Mouse (Mus musculus) forebrain, embryonic 15.5 days (tissue): ENCODE results near the gene Hdac4. TPM values are rescaled to one million over a fixed set of nuclear protein-coding genes. Genes with fewer than 3 reads are reported as not detected.
A peak's percentile ranks its signal among the peaks of the same experiment; 100 is the strongest.

ENCODE experiments used
- ATAC-seq: fragments of 200-750 bp; cut with Nextera tagmentation; replicated peaks from 2 replicates; pipeline ENCODE4 v1.8.0; 2017; ENCODE audit warnings: mild to moderate bottlenecking, moderate TSS enrichment, moderate library complexity
- H3K27ac ChIP-seq: fragments of 300-500 bp; sonication (generic); replicated peaks from 2 replicates; pipeline ENCODE4 v1.5.1; 2015; ENCODE audit warnings: mild to moderate bottlenecking, inconsistent platforms
- H3K27me3 ChIP-seq: fragments of 300-500 bp; sonication (generic); 2 replicates; pipeline ENCODE4 v1.6.1; 2015; ENCODE audit warnings: inconsistent platforms
- H3K36me3 ChIP-seq: fragments of 300-500 bp; sonication (generic); 2 replicates; pipeline ENCODE4 v1.6.1; 2015; ENCODE audit warnings: mild to moderate bottlenecking, inconsistent platforms
- H3K4me1 ChIP-seq: fragments of 300-500 bp; sonication (generic); 2 replicates; pipeline ENCODE4 v1.6.1; 2015; ENCODE audit warnings: inconsistent platforms
- H3K4me2 ChIP-seq: fragments of 300-500 bp; sonication (generic); replicated peaks from 2 replicates; pipeline ENCODE4 v1.6.1; 2015; ENCODE audit warnings: mild to moderate bottlenecking, inconsistent platforms
- H3K4me3 ChIP-seq: fragments of 300-500 bp; sonication (generic); 2 replicates; pipeline ENCODE4 v1.5.1; 2015; ENCODE audit warnings: mild to moderate bottlenecking, inconsistent platforms
- H3K9ac ChIP-seq: fragments of 300-500 bp; sonication (generic); replicated peaks from 2 replicates; pipeline ENCODE4 v1.6.1; 2015; ENCODE audit warnings: mild to moderate bottlenecking, inconsistent platforms
- H3K9me3 ChIP-seq: fragments of 300-500 bp; sonication (generic); 2 replicates; pipeline ENCODE4 v1.6.1; 2016; ENCODE audit warnings: inconsistent platforms
- WGBS: fragments of 180-500 bp; shearing (Covaris S2); methylation state at CpG from one replicate; pipeline ENCODE4 v1.1.7; 2015; ENCODE audit warnings: mixed read lengths; 5-methylcytosine and 5-hydroxymethylcytosine counted together
- polyA plus RNA-seq: library from polyadenylated mRNA; unstranded; fragments of >200 nt; fragmentation: Nextera tagmentation; extraction: Ambion mirVana; gene quantifications from 2 replicates; pipeline ENCODE4 v1.2.1, GENCODE M21; 2015

Gene Hdac4
- polyA plus RNA-seq, 1 experiment from 2014 or later = 31.9 TPM

DNA sequence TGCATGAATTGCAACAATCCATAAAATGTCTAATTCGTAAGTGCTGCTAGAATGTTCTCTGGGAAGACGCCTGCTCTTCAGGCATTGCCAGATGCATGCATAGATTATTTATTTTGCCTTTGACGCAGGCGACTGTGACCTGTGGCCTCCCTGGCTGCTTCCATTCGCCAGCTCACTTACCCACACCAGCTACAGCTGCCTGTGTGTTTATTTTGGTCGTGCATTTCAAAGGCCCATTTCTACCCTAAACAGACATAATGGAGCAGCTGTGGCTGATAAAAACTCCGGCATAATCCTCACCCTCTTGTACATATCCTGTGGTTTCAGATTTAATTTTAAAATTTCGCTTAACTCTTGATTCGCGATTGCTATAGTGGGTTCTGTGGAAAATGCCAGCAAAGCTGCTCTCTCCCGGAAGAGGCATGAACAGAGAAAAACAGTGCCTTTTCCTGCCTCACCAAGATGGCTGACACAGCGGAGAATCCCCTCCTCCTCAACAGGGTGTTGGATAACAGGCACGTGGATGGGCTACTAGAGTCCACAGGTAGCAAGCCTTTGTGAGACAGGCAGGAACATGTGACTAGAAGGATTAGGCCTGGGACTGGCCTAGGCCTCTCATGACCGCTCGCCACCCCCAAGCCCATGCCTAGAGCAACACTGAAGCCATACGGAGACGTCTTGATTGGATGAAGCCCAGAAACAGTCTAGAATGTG lies 7.3 kb upstream of the Hdac4 start:
- H3K27ac ChIP-seq = peak overlapping the region; percentile 36
- H3K27me3 ChIP-seq = no peaks in the 10 kb centered on the region
- H3K4me1 ChIP-seq = no peaks in the 10 kb centered on the region
- no peaks in the 10 kb centered on the region for H3K36me3 ChIP-seq
- H3K4me3 ChIP-seq = no peak overlapping the region
- H3K9me3 ChIP-seq = no peaks in the 10 kb centered on the region
- 82% methylated on average over 17 of the region's 17 CpGs for WGBS
- H3K9ac ChIP-seq = no peak overlapping the region
- ATAC-seq = no peak
- H3K4me2 ChIP-seq = no peak overlapping the region

DNA sequence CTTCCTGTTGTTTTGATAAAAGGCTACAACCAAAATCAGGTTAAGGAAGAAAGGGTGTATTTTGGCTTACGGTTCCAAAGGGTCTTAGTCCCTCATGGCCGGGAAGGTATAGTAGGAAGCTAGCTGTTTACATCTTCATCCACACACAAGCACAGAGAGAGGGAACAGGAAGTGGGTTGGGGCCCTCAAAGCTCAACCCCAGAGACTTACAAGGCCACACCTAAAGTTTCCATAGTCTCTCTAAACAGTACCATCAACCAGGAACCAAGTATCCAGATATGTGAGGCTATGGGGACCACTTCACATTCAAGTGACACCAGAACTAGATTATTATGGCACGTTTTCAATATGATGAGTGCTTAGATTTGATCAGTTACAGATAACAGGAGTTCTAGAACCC lies 5.0 kb downstream of the Hdac4 start:
- Histone ChIP-seq H3K4me2 (no peak overlapping the region), H3K9me3 (no peaks in the 10 kb centered on the region), H3K9ac (no peak overlapping the region), H3K4me1 (peaks cover 11% of the 10 kb centered on the region), H3K27me3 (no peaks in the 10 kb centered on the region), H3K27ac (no peak overlapping the region), H3K36me3 (no peaks in the 10 kb centered on the region), H3K4me3 (no peak overlapping the region)
- ATAC-seq = no peak
- 89% methylated on average over 3 of the region's 3 CpGs for WGBS

DNA sequence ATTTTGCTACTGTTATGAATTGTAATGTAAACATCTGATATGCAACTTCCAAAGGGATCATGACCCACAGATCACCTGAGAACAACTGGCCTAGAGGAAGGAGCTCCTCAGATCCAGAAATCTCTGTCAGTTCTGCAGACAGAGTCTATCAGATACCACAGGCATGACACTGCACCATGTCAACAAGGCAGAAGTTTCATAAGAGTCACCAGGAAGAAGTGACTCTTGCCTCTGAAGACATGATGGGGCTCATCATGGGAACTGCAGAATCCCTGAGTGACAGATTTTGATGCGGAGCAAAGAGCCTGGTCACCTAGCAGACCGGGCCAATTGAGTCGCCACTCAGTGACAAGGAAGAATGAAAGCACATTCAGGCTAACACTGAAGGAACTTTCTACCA lies 8.4 kb downstream of the Hdac4 start:
- no peak overlapping the region for H3K4me3 ChIP-seq
- H3K9me3 ChIP-seq = no peaks in the 10 kb centered on the region
- H3K4me1 ChIP-seq = no peaks in the 10 kb centered on the region
- 84% methylated on average over 3 of the region's 3 CpGs for WGBS
- ATAC-seq = no peak
- no peak overlapping the region for H3K27ac ChIP-seq
- no peak overlapping the region for H3K4me2 ChIP-seq
- no peaks in the 10 kb centered on the region for H3K36me3 ChIP-seq
- no peaks in the 10 kb centered on the region for H3K27me3 ChIP-seq
- no peak overlapping the region for H3K9ac ChIP-seq

DNA sequence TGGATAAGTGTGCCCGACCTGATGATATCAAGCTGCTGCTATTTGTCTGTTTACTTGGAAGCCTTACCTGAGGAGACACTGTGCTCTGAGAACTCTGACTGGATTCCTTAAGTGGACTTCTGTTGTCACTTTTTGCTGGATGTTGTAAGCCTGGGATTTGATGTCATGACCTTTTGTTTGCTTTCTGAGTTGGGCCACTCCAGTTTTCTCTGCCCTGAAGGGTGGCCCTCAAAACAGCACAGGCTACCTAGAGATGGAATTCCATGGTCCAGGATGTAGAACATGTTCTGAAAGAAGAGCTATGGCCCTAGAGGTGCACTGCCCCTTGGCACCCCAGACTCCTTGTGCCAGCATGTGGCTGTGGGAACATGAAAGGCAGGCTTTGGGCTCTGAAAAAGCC lies 10.9 kb downstream of the Hdac4 start:
- Histone ChIP-seq H3K4me3 (no peak overlapping the region), H3K4me2 (no peak overlapping the region), H3K27me3 (no peaks in the 10 kb centered on the region), H3K27ac (no peak overlapping the region), H3K36me3 (no peaks in the 10 kb centered on the region), H3K9ac (no peak overlapping the region), H3K4me1 (peaks cover 8% of the 10 kb centered on the region), H3K9me3 (no peaks in the 10 kb centered on the region)
- 89% methylated on average over 1 of the region's 1 CpGs for WGBS
- no peak for ATAC-seq

DNA sequence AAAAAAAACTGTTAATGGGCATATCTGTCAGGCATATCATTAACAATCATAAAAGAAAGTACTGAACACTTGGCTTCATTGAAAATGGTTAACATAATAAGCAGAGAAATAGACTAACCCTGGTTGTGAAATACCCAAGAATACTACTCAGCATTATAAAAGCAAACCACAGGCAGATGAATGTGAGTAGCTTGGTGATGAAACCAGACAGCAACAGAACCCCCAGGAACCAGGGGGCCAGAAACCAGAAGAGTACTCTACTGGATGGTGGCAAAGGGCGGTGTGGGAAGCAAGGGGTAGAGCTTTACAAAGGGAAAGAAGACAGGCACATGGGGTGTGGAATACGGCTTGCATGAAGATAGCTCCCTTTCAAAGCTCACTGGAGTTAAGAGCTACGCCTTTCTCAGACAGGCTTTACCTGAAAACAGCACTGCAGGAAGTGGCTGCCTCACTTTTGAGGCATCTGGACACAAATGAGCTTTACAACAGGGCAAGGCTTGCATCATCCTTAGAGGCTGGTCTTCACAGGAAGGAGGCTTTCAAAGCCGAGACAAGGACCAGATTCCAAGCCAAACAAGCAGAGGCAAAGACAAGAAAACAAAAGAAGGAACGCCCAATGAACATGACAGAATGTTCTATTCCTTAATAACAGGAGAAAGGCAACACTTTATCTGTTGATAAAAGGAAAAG lies 12.3 kb downstream of the Hdac4 start:
- no peak for ATAC-seq
- Histone ChIP-seq H3K4me3 (no peak overlapping the region), H3K9me3 (no peaks in the 10 kb centered on the region), H3K27ac (no peak overlapping the region), H3K9ac (no peak overlapping the region), H3K4me2 (no peak overlapping the region), H3K36me3 (no peaks in the 10 kb centered on the region), H3K4me1 (peaks cover 19% of the 10 kb centered on the region), H3K27me3 (no peaks in the 10 kb centered on the region)
- WGBS = 77% methylated on average over 5 of the region's 5 CpGs

DNA sequence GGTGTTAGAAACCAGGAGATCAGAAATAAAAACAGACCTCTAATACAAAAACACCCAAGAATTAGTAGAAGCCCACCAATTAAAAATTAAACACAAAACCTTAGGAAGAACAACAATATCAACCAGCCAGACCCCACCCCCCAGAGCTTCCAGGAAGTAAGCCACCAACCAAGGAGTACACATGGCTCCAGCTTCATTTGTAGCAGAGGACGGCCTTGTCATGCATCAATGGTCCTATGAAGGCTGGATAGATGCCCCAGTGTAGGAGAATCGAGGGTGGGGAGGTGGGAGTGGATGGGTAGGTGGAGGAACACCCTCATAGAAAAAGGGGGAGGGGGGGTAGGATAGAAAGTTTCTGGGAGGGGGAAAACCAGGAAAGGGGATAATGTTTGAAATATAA lies 13.5 kb downstream of the Hdac4 start:
- no peaks in the 10 kb centered on the region for H3K27me3 ChIP-seq
- no peak overlapping the region for H3K4me3 ChIP-seq
- no peaks in the 10 kb centered on the region for H3K36me3 ChIP-seq
- no peak overlapping the region for H3K4me2 ChIP-seq
- ATAC-seq = no peak
- 71% methylated on average over 2 of the region's 2 CpGs for WGBS
- H3K9ac ChIP-seq = no peak overlapping the region
- peaks cover 32% of the 10 kb centered on the region for H3K4me1 ChIP-seq
- no peaks in the 10 kb centered on the region for H3K9me3 ChIP-seq
- H3K27ac ChIP-seq = no peak overlapping the region

DNA sequence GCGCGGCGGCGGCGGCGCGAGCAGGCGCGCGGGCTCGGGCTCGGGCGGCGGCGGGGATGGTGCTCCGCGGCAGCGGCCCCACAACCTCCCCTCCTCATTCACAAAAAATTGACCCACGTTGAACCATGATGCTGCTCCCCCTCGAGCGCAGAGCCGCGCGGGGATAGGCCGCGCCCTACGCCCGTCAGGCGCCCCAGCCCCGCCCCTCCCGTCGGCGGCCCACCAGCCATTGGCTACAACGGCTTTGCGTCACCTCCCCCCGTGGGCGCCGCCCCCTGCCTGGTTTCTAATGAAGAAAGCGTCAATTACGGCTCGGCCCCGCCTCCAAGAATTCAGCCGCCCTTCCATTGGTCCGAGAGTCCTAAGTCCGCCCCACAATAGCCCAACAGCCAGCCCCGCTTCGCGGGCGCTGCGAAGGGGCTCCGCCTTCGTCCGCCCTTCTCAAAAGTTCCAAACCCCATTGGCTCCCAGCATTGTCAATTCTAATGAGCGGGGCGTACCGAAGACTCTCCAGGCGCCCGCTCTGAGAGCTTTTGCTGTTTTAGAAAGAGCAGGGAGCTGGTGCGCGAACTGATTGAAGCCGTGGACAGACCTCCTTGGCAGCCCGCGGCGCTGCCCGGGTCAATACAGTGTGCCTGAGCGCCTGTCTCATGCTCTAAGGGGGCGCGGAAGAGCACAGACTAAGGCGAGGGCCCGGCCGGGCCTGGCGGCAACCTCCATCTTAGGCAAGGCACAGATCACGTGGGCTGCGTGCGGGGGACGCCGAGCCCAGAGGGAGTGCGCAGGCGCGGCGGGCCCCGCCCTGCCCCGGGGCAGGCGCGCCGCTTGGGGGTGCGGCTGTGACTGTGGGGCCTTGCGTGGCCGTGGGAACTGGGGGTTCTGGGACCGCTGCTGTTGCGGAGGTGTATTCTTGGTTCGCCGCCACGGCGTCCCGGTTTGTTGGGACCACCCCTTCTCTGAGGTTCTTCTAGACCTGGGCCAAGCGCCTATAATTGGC lies 15.1 kb downstream of the Hdac4 start:
- peak; percentile 99 for ATAC-seq
- Histone ChIP-seq H3K4me3 (peak overlapping the region; percentile 73), H3K27me3 (no peaks in the 10 kb centered on the region), H3K9ac (peak overlapping the region; percentile 89), H3K4me1 (peaks cover 34% of the 10 kb centered on the region), H3K4me2 (peak overlapping the region; percentile 74), H3K27ac (peak overlapping the region; percentile 99), H3K9me3 (no peaks in the 10 kb centered on the region), H3K36me3 (no peaks in the 10 kb centered on the region)
- under 1% methylated on average over 94 of the region's 97 CpGs for WGBS

DNA sequence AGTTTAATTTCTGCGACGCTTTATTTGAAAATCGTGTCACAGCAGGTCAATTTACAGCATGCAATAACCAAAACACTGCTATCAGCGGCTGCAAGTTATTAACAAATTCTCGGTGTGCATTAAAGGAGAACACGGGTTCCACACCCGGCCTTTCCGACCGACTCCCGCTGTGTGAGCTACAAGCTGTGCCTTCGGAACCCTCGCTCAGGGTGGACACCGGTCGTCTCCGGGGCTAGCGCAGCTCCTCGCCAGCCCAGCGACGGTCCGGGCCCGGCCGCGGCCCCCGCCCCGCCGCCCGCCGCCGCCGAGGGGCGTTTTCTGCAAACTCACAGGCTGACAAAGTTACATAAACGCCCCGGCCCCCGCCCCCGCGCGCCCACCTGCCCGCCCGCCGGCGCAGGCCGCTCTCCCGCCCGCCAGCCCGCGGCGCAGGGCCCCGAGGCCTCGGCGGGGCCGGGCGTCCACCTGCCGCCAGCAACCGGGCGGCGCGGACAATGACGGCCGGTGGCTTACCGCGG lies 16.0 kb downstream of the Hdac4 start:
- Histone ChIP-seq H3K9me3 (no peaks in the 10 kb centered on the region), H3K4me2 (peak overlapping the region; percentile 74), H3K27me3 (no peaks in the 10 kb centered on the region), H3K36me3 (no peaks in the 10 kb centered on the region), H3K27ac (peak overlapping the region; percentile 93), H3K9ac (peak overlapping the region; percentile 68), H3K4me3 (peak overlapping the region; percentile 73), H3K4me1 (peaks cover 41% of the 10 kb centered on the region)
- WGBS = under 1% methylated on average over 54 of the region's 61 CpGs
- ATAC-seq = no peak

DNA sequence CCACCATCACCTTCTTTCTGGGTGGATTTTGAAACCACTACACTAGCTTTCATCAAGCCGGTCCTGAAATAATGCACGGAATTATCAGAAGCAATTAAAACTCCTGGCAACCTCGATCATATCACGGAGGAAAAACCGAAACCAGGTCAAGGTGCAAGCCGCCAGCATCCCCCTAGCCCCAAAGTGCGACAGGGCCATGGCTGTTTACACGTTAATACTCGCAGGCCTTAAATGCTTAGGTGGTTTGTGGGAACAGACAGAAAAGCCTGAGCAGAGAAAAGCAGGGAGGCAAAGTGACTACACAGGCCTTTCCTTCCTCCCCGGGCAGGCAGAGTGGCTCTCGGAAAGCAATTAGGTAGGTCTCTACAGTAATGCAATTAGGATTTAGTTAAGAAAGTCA lies 16.4 kb downstream of the Hdac4 start:
- Histone ChIP-seq H3K27me3 (no peaks in the 10 kb centered on the region), H3K9ac (peak overlapping the region; percentile 68), H3K4me1 (peaks cover 42% of the 10 kb centered on the region), H3K27ac (peak overlapping the region; percentile 93), H3K4me3 (peak overlapping the region; percentile 73), H3K36me3 (no peaks in the 10 kb centered on the region), H3K4me2 (peak overlapping the region; percentile 74), H3K9me3 (no peaks in the 10 kb centered on the region)
- ATAC-seq = no peak
- WGBS = 5% methylated on average over 11 of the region's 11 CpGs

DNA sequence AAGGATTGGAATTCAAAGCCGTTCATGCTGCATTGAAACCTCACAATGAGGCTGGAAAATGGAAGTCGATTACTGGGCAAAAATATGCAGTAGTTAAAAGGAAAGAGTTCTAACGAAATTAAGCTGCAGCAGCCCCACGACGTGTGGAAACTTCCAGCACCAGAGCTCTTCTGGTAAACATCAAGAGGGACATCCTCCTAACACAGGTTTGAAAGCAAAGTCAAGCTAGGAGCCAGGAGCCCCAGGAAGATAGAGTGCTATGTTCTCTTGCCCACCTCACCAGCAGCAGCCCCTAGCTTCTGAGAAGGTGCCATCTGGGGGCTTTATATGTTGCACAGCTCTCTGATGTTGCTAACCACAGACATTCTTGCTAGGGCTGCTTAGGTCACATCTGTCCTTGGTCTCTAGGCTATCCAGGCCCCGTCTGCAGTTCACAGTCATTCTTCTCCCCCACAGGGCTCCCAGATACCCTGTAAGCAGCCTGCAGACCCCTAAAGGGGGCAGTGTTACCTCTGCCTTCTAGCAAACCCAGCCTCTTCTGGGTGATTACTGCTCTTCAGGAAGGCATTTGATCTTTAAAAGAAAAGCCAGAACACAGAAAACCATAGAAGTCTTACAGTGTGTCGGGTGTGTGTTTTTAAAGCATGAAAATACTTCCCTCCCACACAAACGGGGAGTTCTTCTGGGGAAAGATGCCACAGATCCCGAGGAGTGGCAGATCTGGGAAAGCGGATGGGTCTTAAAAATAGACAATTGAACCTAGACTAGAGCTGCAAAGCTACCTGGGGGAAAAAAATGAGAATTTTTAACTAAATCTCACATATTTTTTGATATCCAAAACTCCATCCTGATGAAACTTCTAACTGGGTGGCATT lies 17.2 kb downstream of the Hdac4 start:
- peak overlapping the region; percentile 74 for H3K4me2 ChIP-seq
- no peaks in the 10 kb centered on the region for H3K9me3 ChIP-seq
- H3K4me3 ChIP-seq = peak overlapping the region; percentile 73
- H3K9ac ChIP-seq = peak overlapping the region; percentile 20; the same call in 1 of the 2 replicates
- peaks cover 46% of the 10 kb centered on the region for H3K4me1 ChIP-seq
- H3K27me3 ChIP-seq = no peaks in the 10 kb centered on the region
- H3K27ac ChIP-seq = peak overlapping the region; percentile 44; the same call in 1 of the 2 replicates
- no peaks in the 10 kb centered on the region for H3K36me3 ChIP-seq
- WGBS = 6% methylated on average over 10 of the region's 10 CpGs
- ATAC-seq = no peak

DNA sequence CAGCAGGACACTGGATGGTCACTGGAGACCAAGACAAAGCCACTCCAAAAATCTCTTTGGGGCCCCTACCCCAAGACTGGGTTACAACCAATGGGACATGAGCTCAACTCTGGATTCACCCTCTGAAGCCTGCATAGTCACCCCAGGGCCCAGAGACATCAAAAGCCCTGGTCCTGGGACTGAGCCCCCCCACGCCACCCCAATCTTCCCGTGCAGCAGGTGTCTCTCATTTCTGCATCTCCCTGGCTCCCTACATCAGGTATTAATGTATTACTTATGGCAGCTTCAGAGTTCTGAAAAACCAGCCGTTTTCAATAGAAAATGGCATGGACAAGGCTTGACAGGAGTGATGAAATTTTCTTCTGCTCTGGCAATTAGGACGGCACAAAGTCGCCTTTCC lies 17.9 kb downstream of the Hdac4 start:
- WGBS = 15% methylated on average over 5 of the region's 5 CpGs
- H3K27ac ChIP-seq = no peak overlapping the region

More for the DNA sequence above, 17.9 kb downstream of the Hdac4 start:
- Histone ChIP-seq H3K36me3 (no peaks in the 10 kb centered on the region), H3K9ac (0 out of 2 replicates have a peak overlapping the region, but pooled peaks have one; percentile 20), H3K4me2 (peak overlapping the region; percentile 74), H3K27me3 (no peaks in the 10 kb centered on the region), H3K9me3 (no peaks in the 10 kb centered on the region), H3K4me1 (peaks cover 46% of the 10 kb centered on the region), H3K4me3 (peak overlapping the region; percentile 73; the same call in 1 of the 2 replicates)
- no peak for ATAC-seq
